Mouse (Mus musculus): ENCODE measurements around the gene Cela3a. TPM values are rescaled to one million over a fixed set of nuclear protein-coding genes. Genes with fewer than 3 reads are reported as not detected.
A peak's percentile ranks its signal among the peaks of the same experiment; 100 is the strongest.

Cela3a gene
- polyA plus RNA-seq, 1 experiment: not detected

DNA sequence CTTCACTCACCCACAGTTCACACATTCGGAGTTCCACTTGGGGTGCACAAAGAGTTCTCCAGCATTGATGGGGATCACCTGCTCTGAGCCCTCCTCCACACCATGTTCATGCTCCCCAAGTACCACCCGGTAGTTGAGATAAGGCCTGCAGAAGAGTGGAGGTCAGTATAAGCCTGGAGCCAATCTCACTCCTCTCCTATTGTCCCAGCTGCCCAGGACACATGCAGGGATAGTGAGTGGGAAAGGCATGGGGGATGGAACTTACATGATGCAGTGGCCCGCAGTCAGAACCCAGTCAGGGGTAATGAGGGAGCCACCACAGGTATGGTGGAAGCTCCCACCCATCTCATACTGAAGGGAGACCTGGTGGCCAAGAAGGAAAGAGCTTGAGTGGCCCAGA, 4.0 kb downstream of the Cela3a start:
- Histone ChIP-seq H3K4me1 (ENCODE audit: control insufficient read depth, insufficient read depth, low read length) (no peaks in the 10 kb centered on the region), H3K27ac (ENCODE audit: insufficient read depth, low read length) (no peak overlapping the region), H3K4me3 (replicated peaks; ENCODE audit: insufficient read depth, low read depth, low read length) (no peak overlapping the region), H3K27me3 (ENCODE audit: control insufficient read depth, insufficient read depth, low read length) (no peaks in the 10 kb centered on the region)
- 93% methylated on average over 3 of the region's 3 CpGs for WGBS
- TF ChIP-seq CTCF (IDR thresholded peaks at IDR 0.05; ENCODE audit: borderline replicate concordance, insufficient read depth, low read depth, low read length) (no peak), POLR2A (IDR thresholded peaks at IDR 0.05; ENCODE audit: borderline replicate concordance, insufficient read depth, low read length) (no peak)
- no peak for DNase-seq

DNA sequence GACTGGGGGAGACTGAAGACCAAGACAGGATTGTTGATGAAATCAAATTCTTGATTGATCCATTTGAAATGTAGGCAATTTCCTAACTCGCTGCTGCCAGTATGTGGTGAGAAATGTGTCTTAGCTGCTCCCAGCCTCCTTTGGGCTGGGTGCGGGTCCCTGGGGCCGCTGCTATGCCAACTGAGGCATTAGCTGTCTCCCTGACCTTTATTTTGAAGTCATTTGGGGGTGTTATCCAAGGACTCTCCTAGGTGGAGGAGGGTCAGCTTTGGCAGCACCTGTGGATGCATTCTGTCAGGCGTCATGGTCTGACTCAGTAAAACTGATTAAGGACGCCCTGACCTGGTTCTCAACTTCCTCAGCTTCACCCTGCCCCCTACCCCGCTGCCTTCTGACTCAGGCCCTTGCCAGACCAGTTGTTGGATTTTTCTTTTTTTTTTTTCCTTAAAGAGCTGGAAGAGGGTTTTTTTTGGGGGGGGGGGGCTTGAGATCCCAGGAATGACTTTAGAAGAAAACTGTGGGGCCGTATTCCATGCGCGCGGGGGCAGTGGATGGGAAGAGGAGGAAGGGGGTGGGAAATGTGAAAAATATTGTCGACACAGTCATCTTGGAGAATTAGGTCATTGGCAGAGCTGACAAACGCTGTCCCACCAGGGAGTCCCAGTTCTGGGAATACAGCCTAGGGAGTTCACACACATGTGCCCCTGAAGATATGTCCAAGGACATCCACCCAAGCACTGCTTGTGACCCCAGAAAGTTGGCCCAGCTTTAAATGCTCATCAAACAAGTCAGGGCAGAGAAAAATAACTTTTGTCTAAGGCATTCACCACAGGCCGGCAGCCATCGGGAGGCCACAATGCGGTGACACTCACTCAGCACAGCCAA, 12.7 kb downstream of the Cela3a start:
- TF ChIP-seq CTCF (IDR thresholded peaks at IDR 0.05; ENCODE audit: borderline replicate concordance, insufficient read depth, low read depth, low read length) (no peak), POLR2A (IDR thresholded peaks at IDR 0.05; ENCODE audit: borderline replicate concordance, insufficient read depth, low read length) (no peak)
- H3K4me3 ChIP-seq (replicated peaks; ENCODE audit: insufficient read depth, low read depth, low read length): no peak overlapping the region
- peak overlapping the region; percentile 76 for H3K27ac ChIP-seq (ENCODE audit: insufficient read depth, low read length)
- peak; percentile 78 to 87 for DNase-seq
- H3K4me1 ChIP-seq (ENCODE audit: control insufficient read depth, insufficient read depth, low read length): peaks cover 13% of the 10 kb centered on the region
- WGBS: 25% methylated on average over 15 of the region's 15 CpGs
- H3K27me3 ChIP-seq (ENCODE audit: control insufficient read depth, insufficient read depth, low read length): no peaks in the 10 kb centered on the region

DNA sequence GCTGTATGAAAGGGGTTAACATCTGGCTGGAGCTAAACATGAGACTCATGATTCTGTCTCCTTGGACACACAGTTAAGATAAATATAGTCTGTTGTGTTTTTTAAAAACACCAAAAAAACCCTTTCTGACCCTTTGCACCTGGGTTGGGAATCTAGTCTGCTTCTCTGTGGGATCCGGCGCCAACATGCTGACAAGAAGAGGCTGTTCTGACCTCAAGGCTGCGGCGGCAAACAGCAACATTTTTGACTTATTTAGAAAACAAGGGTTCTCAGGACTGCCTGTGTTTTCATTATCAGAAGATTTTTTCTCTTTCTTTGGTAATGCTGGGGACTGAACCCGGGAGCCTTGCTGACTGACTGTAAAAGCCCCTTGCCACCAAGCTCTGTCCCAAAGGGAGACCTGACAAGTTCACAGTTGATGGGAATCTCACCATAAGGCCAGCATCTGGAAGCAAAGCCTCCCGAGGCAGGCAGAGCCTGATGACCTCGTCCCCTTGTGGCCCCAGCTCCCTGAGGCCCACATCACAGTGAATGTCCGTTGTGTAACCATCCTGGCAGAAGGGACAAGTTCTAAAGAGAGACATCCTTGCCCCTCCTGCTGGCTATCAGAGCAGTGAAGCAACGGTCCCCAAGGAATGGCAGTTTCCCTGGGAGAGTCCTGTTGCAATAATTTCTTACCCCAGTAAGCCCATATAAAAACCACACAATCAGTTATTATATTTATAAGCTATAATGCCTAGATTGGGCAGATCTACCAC, 16.0 kb downstream of the Cela3a start:
- no peak for DNase-seq
- H3K27me3 ChIP-seq (ENCODE audit: control insufficient read depth, insufficient read depth, low read length): no peaks in the 10 kb centered on the region
- H3K4me3 ChIP-seq (replicated peaks; ENCODE audit: insufficient read depth, low read depth, low read length): no peak overlapping the region
- WGBS: 75% methylated on average over 9 of the region's 9 CpGs
- no peak overlapping the region; the same call in 1 of the 2 replicates for H3K27ac ChIP-seq (ENCODE audit: insufficient read depth, low read length)
- peaks cover 28% of the 10 kb centered on the region for H3K4me1 ChIP-seq (ENCODE audit: control insufficient read depth, insufficient read depth, low read length)
- TF ChIP-seq POLR2A (IDR thresholded peaks at IDR 0.05; ENCODE audit: borderline replicate concordance, insufficient read depth, low read length): no peak
- TF ChIP-seq CTCF (IDR thresholded peaks at IDR 0.05; ENCODE audit: borderline replicate concordance, insufficient read depth, low read depth, low read length): no peak

DNA sequence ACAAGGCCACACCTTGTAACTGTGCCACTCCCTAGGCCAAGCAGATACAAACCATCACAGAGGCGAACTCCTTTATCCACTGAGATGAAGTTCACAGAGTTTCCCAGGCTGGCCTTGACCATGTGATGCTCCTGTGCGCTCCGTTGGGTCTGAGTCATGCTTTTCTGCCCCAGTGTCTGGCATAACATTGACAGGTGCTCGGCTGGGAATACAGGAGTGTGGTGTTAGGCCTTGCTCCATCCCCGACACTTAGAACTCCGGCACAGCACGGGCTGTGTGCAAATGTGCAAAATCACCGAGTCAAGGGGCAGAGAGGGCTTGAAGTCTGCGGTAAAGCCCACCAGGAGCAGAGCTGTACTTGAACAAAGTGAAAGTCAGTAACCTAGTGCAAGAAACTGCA, 16.7 kb downstream of the Cela3a start:
- H3K4me3 ChIP-seq (replicated peaks; ENCODE audit: insufficient read depth, low read depth, low read length): no peak overlapping the region
- no peak for DNase-seq
- no peaks in the 10 kb centered on the region for H3K27me3 ChIP-seq (ENCODE audit: control insufficient read depth, insufficient read depth, low read length)
- 83% methylated on average over 9 of the region's 9 CpGs for WGBS
- no peak for TF ChIP-seq CTCF (IDR thresholded peaks at IDR 0.05; ENCODE audit: borderline replicate concordance, insufficient read depth, low read depth, low read length)
- TF ChIP-seq POLR2A (IDR thresholded peaks at IDR 0.05; ENCODE audit: borderline replicate concordance, insufficient read depth, low read length): no peak
- H3K4me1 ChIP-seq (ENCODE audit: control insufficient read depth, insufficient read depth, low read length): peaks cover 28% of the 10 kb centered on the region
- no peak overlapping the region; the same call in 1 of the 2 replicates for H3K27ac ChIP-seq (ENCODE audit: insufficient read depth, low read length)

DNA sequence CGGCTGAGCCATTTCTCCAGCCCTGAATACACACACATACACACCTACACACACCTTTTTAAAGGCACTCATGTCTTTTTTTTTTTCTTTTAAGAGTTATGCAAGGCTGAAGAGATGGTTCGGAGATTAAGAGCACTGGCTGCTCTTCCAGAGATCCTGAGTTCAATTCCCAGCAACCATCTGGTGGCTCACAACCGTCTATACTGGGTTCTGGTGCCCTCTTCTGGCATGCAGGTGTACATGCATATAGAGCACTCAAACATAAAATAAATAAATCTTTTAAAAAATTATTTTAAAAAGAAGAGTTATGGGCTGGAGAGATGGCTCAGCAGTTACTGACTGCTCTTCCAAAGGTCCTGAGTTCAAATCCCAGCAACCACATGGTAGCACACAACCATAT, 18.3 kb downstream of the Cela3a start:
- DNase-seq: no peak
- Histone ChIP-seq H3K27ac (ENCODE audit: insufficient read depth, low read length) (no peak overlapping the region), H3K4me1 (ENCODE audit: control insufficient read depth, insufficient read depth, low read length) (peaks cover 19% of the 10 kb centered on the region), H3K27me3 (ENCODE audit: control insufficient read depth, insufficient read depth, low read length) (no peaks in the 10 kb centered on the region), H3K4me3 (replicated peaks; ENCODE audit: insufficient read depth, low read depth, low read length) (no peak overlapping the region)
- WGBS: 82% methylated on average over 3 of the region's 3 CpGs
- TF ChIP-seq CTCF (IDR thresholded peaks at IDR 0.05; ENCODE audit: borderline replicate concordance, insufficient read depth, low read depth, low read length) (no peak), POLR2A (IDR thresholded peaks at IDR 0.05; ENCODE audit: borderline replicate concordance, insufficient read depth, low read length) (no peak)

DNA sequence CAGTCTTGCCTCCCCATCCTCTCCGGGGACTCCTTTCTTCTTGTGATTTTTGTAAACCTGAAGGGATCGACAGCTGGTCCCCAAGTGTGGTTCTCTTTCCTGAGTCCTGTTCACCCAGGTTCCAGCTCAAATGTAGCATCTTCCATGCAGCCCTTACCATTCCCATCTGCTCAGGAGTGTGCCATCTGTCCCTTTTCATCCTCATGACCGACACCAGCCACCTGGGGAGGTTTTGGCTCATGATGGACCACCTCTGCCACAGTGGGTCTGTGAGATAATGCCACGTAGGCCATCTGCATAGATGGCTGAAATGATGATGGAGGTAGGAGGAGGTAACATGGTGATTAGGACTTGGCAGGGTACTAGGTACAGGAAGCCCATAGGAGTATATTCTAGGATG, 19.4 kb downstream of the Cela3a start:
- Histone ChIP-seq H3K27me3 (ENCODE audit: control insufficient read depth, insufficient read depth, low read length) (no peaks in the 10 kb centered on the region), H3K4me1 (ENCODE audit: control insufficient read depth, insufficient read depth, low read length) (peaks cover 19% of the 10 kb centered on the region), H3K27ac (ENCODE audit: insufficient read depth, low read length) (peak overlapping the region; percentile 79), H3K4me3 (replicated peaks; ENCODE audit: insufficient read depth, low read depth, low read length) (no peak overlapping the region)
- 14% methylated on average over 4 of the region's 4 CpGs for WGBS
- peak; percentile 52 to 66 for DNase-seq
- TF ChIP-seq CTCF (IDR thresholded peaks at IDR 0.05; ENCODE audit: borderline replicate concordance, insufficient read depth, low read depth, low read length) (no peak), POLR2A (IDR thresholded peaks at IDR 0.05; ENCODE audit: borderline replicate concordance, insufficient read depth, low read length) (no peak)

DNA sequence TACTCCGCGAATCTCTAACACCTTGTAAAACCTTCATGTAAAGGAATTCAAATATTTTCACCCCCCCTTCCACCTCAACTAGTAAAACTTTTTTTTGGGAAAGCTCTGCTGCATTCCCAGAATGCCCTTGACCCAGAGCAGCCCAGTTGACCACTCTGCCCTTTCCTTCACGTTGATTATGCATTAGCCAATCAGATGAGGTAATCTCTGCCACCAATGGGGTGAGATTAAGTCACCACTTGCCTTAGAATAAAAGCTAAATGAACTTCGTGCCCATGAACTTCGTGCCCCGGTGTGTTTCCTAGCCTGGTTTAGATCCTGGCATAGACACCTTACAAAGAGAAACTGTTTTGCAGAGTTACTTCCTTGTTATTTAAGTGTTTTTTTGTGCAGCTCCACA, 20.6 kb downstream of the Cela3a start:
- peak in 1 of 2 experiments; percentile 52 for DNase-seq
- H3K4me3 ChIP-seq (replicated peaks; ENCODE audit: insufficient read depth, low read depth, low read length): no peak overlapping the region
- no peaks in the 10 kb centered on the region for H3K27me3 ChIP-seq (ENCODE audit: control insufficient read depth, insufficient read depth, low read length)
- H3K27ac ChIP-seq (ENCODE audit: insufficient read depth, low read length): peak overlapping the region; percentile 93; the same call in 1 of the 2 replicates
- 26% methylated on average over 6 of the region's 6 CpGs for WGBS
- TF ChIP-seq POLR2A (IDR thresholded peaks at IDR 0.05; ENCODE audit: borderline replicate concordance, insufficient read depth, low read length): no peak
- TF ChIP-seq CTCF (IDR thresholded peaks at IDR 0.05; ENCODE audit: borderline replicate concordance, insufficient read depth, low read depth, low read length): no peak
- H3K4me1 ChIP-seq (ENCODE audit: control insufficient read depth, insufficient read depth, low read length): peaks cover 19% of the 10 kb centered on the region
